Mouse (Mus musculus): ENCODE results near the gene Ap1m2. TPM values are rescaled to one million over a fixed set of nuclear protein-coding genes. Genes with fewer than 3 reads are reported as not detected.

Gene Ap1m2
- polyA plus RNA-seq, 1 experiment from 2014 or later: 67.7 TPM

DNA sequence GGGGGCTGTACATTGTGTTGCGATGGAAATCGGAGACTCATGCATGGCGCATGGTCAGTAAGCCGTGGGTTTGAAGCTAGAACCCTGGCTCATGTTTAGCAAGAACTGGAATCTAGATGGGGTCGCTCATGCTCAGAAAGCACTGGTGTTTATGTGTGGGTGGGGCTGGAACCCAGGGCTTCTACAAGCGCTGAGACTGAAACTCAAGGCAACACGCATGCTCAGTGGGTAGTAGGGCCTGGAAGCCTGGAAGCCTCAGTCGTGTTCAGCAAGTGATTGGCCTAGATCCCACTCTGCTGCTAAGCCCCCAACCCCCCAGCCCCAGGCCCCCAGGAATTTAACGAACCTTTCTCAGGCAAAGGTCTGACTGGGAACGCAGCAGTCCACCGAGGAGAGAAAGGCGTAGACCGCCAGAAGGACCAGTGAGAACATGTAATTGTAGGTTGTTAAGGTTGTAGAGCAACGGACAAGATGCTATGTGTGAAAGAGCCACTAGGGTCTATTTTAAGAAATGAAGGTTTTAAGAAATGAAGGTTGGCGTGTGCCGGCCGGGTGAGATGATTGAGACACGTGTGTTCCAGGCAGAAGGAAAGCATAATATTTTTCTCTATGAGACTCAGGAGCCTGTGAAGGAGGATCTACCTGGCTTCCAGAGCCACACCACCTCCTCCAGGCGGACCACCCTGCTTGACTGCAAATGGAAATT is 10.2 kb upstream of the Ap1m2 start:
- no peak for ATAC-seq (ENCODE audit: insufficient read depth, low FRiP score, low read depth)
- Histone ChIP-seq H3K4me3 (replicated peaks) (peak overlapping the region; percentile 66; the same call in 1 of the 2 replicates), H3K4me2 (peak overlapping the region; percentile 79), H3K9me3 (no peaks in the 10 kb centered on the region), H3K9ac (no peak overlapping the region), H3K27ac (0 out of 2 replicates have a peak overlapping the region, but pooled peaks have one; percentile 26), H3K4me1 (peaks cover 10% of the 10 kb centered on the region), H3K27me3 (replicated peaks) (no peaks in the 10 kb centered on the region), H3K36me3 (no peaks in the 10 kb centered on the region)
- 79% methylated on average over 19 of the region's 19 CpGs for WGBS

GRCm38 (mm10) chr9:21321513-21321835 is 9.3 kb upstream of the Ap1m2 start:
- Histone ChIP-seq H3K9ac (peak overlapping the region; percentile 47; the same call in 1 of the 2 replicates), H3K4me1 (peaks cover 10% of the 10 kb centered on the region), H3K9me3 (no peaks in the 10 kb centered on the region), H3K4me3 (replicated peaks) (peak overlapping the region; percentile 66), H3K27ac (0 out of 2 replicates have a peak overlapping the region, but pooled peaks have one; percentile 26), H3K4me2 (peak overlapping the region; percentile 79), H3K27me3 (replicated peaks) (no peaks in the 10 kb centered on the region), H3K36me3 (no peaks in the 10 kb centered on the region)
- ATAC-seq (ENCODE audit: insufficient read depth, low FRiP score, low read depth): no peak
- WGBS: 12% methylated on average over 6 of the region's 6 CpGs

DNA sequence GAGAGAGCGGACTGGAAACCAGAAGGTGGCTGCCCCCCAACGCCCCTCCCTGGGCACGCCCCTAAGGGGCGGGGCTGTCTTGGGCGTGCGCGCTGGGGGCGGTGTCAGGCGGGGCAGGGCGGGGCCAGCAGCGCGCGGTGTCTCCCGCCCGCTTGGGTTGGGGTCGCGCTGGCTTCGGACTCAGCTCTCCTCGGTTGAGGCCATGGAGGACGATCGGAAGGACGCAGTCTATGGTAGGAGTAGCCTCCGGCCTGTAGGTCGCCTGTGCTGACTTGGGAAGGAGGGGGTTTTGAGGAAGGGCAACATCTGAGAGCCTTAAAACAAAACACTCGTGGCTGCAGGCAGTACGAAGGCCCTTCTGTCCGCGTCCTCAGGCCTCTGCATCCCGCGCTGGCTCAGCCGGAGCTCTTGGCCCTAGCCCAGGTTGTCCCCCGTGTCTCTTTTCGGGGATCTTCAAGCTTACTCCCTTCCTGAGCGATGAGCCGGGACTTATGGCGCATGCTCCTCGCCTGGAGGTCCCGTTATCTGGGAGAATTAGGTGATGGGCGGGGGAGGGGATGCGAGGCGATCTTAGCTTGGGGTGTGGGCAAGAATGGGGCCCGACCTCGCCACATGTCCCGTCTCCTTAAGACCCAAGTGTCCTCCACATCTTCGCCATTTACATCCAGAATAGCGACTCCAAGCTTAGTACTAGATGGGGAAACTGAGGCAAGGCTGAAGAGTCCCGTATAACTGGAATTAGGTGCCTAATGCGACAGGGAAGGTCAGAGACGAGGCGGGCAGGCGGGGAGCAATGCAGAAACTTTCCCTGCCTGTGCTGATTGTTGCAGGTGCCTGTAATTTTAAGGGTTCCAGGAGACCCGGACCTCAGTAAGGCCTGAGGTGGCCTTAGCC is 8.7 kb upstream of the Ap1m2 start, which contains the start of gene Slc44a2:
Gene Slc44a2, plus strand, starts transcription at position 80 of the 894 bp plus-strand sequence.
- no peaks in the 10 kb centered on the region for H3K9me3 ChIP-seq
- H3K4me2 ChIP-seq: peak within 1 kb of the TSS; percentile 79
- 1% methylated on average over 52 of the region's 52 CpGs for WGBS
- peak within 1 kb of the TSS; percentile 52; the same call in 1 of the 2 replicates for H3K27ac ChIP-seq
- H3K36me3 ChIP-seq: no peaks in the 10 kb centered on the region
- H3K4me1 ChIP-seq: peaks cover 10% of the 10 kb centered on the region
- H3K9ac ChIP-seq: peak within 1 kb of the TSS; percentile 47
- no peaks in the 10 kb centered on the region for H3K27me3 ChIP-seq (replicated peaks)
- H3K4me3 ChIP-seq (replicated peaks): peak within 1 kb of the TSS; percentile 66
- ATAC-seq (ENCODE audit: insufficient read depth, low FRiP score, low read depth): peak; percentile 92

DNA sequence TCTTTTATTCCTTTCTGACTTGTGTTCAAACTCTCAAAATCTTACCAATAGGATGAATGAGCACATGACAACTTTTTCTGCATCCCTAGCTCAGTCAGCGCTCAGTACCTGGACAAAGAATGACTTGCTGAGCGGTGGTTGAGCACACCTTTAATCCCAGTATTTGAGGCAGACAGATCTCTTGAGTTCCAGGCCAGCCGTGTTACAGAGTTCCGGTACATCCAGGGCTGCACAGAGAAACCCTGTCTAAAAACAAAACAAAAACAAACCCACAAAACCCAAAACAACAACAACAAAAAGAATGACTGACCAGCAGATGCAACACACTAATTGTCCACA is 8.1 kb upstream of the Ap1m2 start:
- Histone ChIP-seq H3K4me1 (peaks cover 10% of the 10 kb centered on the region), H3K4me2 (peak overlapping the region; percentile 79), H3K27me3 (replicated peaks) (no peaks in the 10 kb centered on the region), H3K27ac (no peak overlapping the region), H3K36me3 (no peaks in the 10 kb centered on the region), H3K9ac (no peak overlapping the region), H3K9me3 (no peaks in the 10 kb centered on the region), H3K4me3 (replicated peaks) (peak overlapping the region; percentile 66)
- 24% methylated on average over 4 of the region's 4 CpGs for WGBS
- ATAC-seq (ENCODE audit: insufficient read depth, low FRiP score, low read depth): no peak

DNA sequence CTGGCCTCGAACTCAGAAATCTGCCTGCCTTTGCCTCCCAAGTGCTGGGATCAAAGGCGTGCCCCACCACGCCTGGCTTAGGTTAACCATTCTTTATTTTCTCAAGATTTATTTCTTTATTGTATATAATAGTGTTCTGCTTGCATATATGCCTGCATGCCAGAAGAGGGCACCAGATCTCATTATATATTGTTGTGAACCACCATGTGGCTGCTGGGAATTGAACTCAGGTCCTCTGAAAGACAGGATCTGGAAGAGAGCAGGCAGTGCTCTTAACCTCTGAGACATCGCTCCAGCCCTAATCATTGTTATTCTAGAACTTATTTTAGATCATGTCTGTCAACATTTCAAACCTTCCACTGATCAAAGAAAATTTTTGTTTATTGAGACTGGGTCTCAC is 7.4 kb upstream of the Ap1m2 start:
- H3K27me3 ChIP-seq (replicated peaks): no peaks in the 10 kb centered on the region
- ATAC-seq (ENCODE audit: insufficient read depth, low FRiP score, low read depth): no peak
- WGBS: 88% methylated on average over 4 of the region's 4 CpGs

GRCm38 (mm10) chr9:21318792-21319191 is 6.7 kb upstream of the Ap1m2 start:
- Histone ChIP-seq H3K4me1 (peaks cover 10% of the 10 kb centered on the region), H3K4me3 (replicated peaks) (no peak overlapping the region), H3K36me3 (no peaks in the 10 kb centered on the region), H3K4me2 (no peak overlapping the region), H3K27me3 (replicated peaks) (no peaks in the 10 kb centered on the region), H3K9me3 (no peaks in the 10 kb centered on the region), H3K27ac (no peak overlapping the region), H3K9ac (no peak overlapping the region)
- ATAC-seq (ENCODE audit: insufficient read depth, low FRiP score, low read depth): no peak
- WGBS: 85% methylated on average over 6 of the region's 6 CpGs

More for the DNA sequence above, 7.4 kb upstream of the Ap1m2 start:
- Histone ChIP-seq H3K9me3 (no peaks in the 10 kb centered on the region), H3K4me1 (peaks cover 10% of the 10 kb centered on the region), H3K9ac (no peak overlapping the region), H3K36me3 (no peaks in the 10 kb centered on the region), H3K4me3 (replicated peaks) (no peak overlapping the region), H3K4me2 (no peak overlapping the region), H3K27ac (no peak overlapping the region)

GRCm38 (mm10) chr9:21316696-21317095 is 4.6 kb upstream of the Ap1m2 start:
- 74% methylated on average over 7 of the region's 7 CpGs for WGBS
- Histone ChIP-seq H3K4me3 (replicated peaks) (no peak overlapping the region), H3K4me2 (no peak overlapping the region), H3K36me3 (no peaks in the 10 kb centered on the region), H3K9ac (no peak overlapping the region), H3K9me3 (no peaks in the 10 kb centered on the region), H3K27ac (no peak overlapping the region), H3K4me1 (peaks cover 7% of the 10 kb centered on the region), H3K27me3 (replicated peaks) (peaks cover 11% of the 10 kb centered on the region)
- no peak for ATAC-seq (ENCODE audit: insufficient read depth, low FRiP score, low read depth)

- H3K4me3 ChIP-seq (replicated peaks): no peak overlapping the region
- H3K9me3 ChIP-seq: no peaks in the 10 kb centered on the region
- H3K4me1 ChIP-seq: peaks cover 2% of the 10 kb centered on the region; the same call in 1 of the 2 replicates
- 62% methylated on average over 5 of the region's 5 CpGs for WGBS
- no peak overlapping the region for H3K9ac ChIP-seq
- ATAC-seq (ENCODE audit: insufficient read depth, low FRiP score, low read depth): no peak
- H3K4me2 ChIP-seq: no peak overlapping the region
- no peak overlapping the region for H3K27ac ChIP-seq
- no peaks in the 10 kb centered on the region for H3K36me3 ChIP-seq
- H3K27me3 ChIP-seq (replicated peaks): peaks cover 12% of the 10 kb centered on the region
Observed at GRCm38 (mm10) chr9:21315421-21315820, 3.3 kb upstream of the Ap1m2 start.

- Histone ChIP-seq H3K4me2 (no peak overlapping the region), H3K36me3 (no peaks in the 10 kb centered on the region), H3K9me3 (no peaks in the 10 kb centered on the region), H3K4me1 (peaks cover 2% of the 10 kb centered on the region; the same call in 1 of the 2 replicates), H3K27me3 (replicated peaks) (peaks cover 12% of the 10 kb centered on the region), H3K27ac (no peak overlapping the region), H3K4me3 (replicated peaks) (no peak overlapping the region), H3K9ac (no peak overlapping the region)
- 84% methylated on average over 9 of the region's 9 CpGs for WGBS
- no peak for ATAC-seq (ENCODE audit: insufficient read depth, low FRiP score, low read depth)
Observed at GRCm38 (mm10) chr9:21314367-21315140, 2.4 kb upstream of the Ap1m2 start.

DNA sequence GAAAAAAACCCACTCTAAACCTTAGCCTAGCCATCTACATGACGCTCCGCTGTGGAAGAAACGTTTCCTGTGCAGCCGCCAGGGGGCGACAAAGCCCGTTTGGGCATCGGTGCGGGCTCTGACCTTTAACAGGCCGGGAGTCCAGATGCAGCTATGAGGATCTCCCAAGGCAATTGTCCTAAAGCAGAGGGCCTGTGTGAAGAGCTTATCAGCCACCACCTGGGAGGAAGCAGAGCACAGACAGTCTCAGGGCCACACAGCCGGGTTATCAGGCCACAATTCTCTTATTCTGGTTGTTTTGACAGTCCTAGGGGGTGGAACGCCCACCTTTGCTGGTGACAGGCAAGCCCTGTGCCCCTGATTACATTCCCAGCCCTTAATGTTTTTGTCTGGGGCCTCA is 1.3 kb upstream of the Ap1m2 start:
- no peak overlapping the region for H3K4me3 ChIP-seq (replicated peaks)
- peaks cover 2% of the 10 kb centered on the region; the same call in 1 of the 2 replicates for H3K4me1 ChIP-seq
- H3K27ac ChIP-seq: no peak overlapping the region
- H3K4me2 ChIP-seq: no peak overlapping the region
- H3K27me3 ChIP-seq (replicated peaks): peaks cover 12% of the 10 kb centered on the region
- 8% methylated on average over 11 of the region's 11 CpGs for WGBS
- H3K9me3 ChIP-seq: no peaks in the 10 kb centered on the region
- ATAC-seq (ENCODE audit: insufficient read depth, low FRiP score, low read depth): peak; percentile 68; the same call in 1 of the 2 replicates
- H3K9ac ChIP-seq: no peak overlapping the region
- no peaks in the 10 kb centered on the region for H3K36me3 ChIP-seq

DNA sequence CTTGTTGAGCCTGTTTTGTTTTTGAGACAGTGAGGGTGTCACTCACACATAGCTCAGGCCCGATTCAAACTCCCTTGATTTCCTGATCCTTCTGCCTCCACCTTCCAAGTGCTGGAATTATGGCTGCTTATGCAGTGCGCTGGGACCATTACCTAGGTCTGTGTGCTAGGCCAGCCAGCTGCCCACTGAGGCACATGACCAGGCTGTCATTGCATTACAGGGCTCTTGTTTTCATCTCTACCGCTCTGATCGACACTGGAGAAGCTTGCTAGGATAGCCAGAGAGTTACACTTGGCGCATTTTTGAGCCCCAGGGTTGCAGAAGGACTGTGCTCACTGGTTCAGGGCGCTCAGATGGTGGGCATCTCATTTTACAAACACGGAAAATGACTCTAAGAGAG is 442 bp downstream of the Ap1m2 start:
- H3K36me3 ChIP-seq: no peaks in the 10 kb centered on the region
- peaks cover 12% of the 10 kb centered on the region for H3K27me3 ChIP-seq (replicated peaks)
- ATAC-seq (ENCODE audit: insufficient read depth, low FRiP score, low read depth): no peak
- 0 out of 2 replicates have a peak overlapping the region, but pooled peaks have one; percentile 35 for H3K27ac ChIP-seq
- 24% methylated on average over 7 of the region's 7 CpGs for WGBS
- H3K4me1 ChIP-seq: peaks cover 2% of the 10 kb centered on the region; the same call in 1 of the 2 replicates
- peak overlapping the region; percentile 50 for H3K4me3 ChIP-seq (replicated peaks)
- no peaks in the 10 kb centered on the region for H3K9me3 ChIP-seq
- H3K4me2 ChIP-seq: peak overlapping the region; percentile 45
- H3K9ac ChIP-seq: peak overlapping the region; percentile 30; the same call in 1 of the 2 replicates

Data from stomach, embryonic 15.5 days (tissue).